Mouse (Mus musculus) hindbrain, embryonic 14.5 days (tissue): ENCODE data around the gene Msi2. TPM values are rescaled to one million over a fixed set of nuclear protein-coding genes. Genes with fewer than 3 reads are reported as not detected.
A peak's percentile ranks its signal among the peaks of the same experiment; 100 is the strongest.

ENCODE experiments used
- ATAC-seq: fragments of 200-750 bp; cut with Nextera tagmentation; 2 replicates; pipeline ENCODE4 v1.8.0; 2017; ENCODE audit warnings: moderate number of reproducible peaks, mild to moderate bottlenecking, moderate TSS enrichment, moderate library complexity; ENCODE audit not compliant: low FRiP score
- DNase-seq: peaks from one replicate; pipeline ENCODE4 v3.0.0-alpha.2; 2015; ENCODE audit warnings: low spot score
- H3K27ac ChIP-seq: fragments of 300-500 bp; sonication (generic); 2 replicates; pipeline ENCODE4 v1.5.1; 2014; ENCODE audit warnings: mild to moderate bottlenecking, moderate library complexity
- H3K27me3 ChIP-seq: fragments of 300-500 bp; sonication (generic); 2 replicates; pipeline ENCODE4 v1.6.1; 2014; ENCODE audit warnings: mild to moderate bottlenecking, low read length, mixed read lengths; ENCODE audit not compliant: control insufficient read depth, insufficient read depth
- H3K36me3 ChIP-seq: fragments of 300-500 bp; sonication (generic); replicated peaks from 2 replicates; pipeline ENCODE4 v1.6.1; 2014; ENCODE audit not compliant: control insufficient read depth, insufficient read depth
- H3K4me1 ChIP-seq: fragments of 300-500 bp; sonication (generic); replicated peaks from 2 replicates; pipeline ENCODE4 v1.6.1; 2014; ENCODE audit warnings: antibody characterized with exemption, low read length, mixed read lengths; ENCODE audit not compliant: control insufficient read depth, insufficient read depth
- H3K4me2 ChIP-seq: fragments of 300-500 bp; sonication (generic); replicated peaks from 2 replicates; pipeline ENCODE4 v1.6.1; 2014; ENCODE audit warnings: mild to moderate bottlenecking, moderate library complexity
- H3K4me3 ChIP-seq: fragments of 300-500 bp; sonication (generic); replicated peaks from 2 replicates; pipeline ENCODE4 v1.5.1; 2014; ENCODE audit warnings: mild to moderate bottlenecking, low read length
- H3K9ac ChIP-seq: fragments of 300-500 bp; sonication (generic); 2 replicates; pipeline ENCODE4 v1.6.1; 2014
- H3K9me3 ChIP-seq: fragments of 300-500 bp; sonication (generic); 2 replicates; pipeline ENCODE4 v1.6.1; 2016; ENCODE audit warnings: low read length; ENCODE audit not compliant: control insufficient read depth
- WGBS: fragments of 180-500 bp; shearing (Covaris S2); extraction: QIAGEN DNeasy Blood & Tissue Kit; methylation state at CpG from one replicate; pipeline ENCODE4 v1.1.7; 2014; 5-methylcytosine and 5-hydroxymethylcytosine counted together
- polyA plus RNA-seq: library from polyadenylated mRNA; unstranded; fragments of >200 nt; fragmentation: Nextera tagmentation; extraction: Ambion mirVana; gene quantifications from 2 replicates; pipeline ENCODE4 v1.2.1, GENCODE M21; 2014

Msi2 gene
- polyA plus RNA-seq, 1 experiment from 2014 or later = 26.5 TPM

DNA sequence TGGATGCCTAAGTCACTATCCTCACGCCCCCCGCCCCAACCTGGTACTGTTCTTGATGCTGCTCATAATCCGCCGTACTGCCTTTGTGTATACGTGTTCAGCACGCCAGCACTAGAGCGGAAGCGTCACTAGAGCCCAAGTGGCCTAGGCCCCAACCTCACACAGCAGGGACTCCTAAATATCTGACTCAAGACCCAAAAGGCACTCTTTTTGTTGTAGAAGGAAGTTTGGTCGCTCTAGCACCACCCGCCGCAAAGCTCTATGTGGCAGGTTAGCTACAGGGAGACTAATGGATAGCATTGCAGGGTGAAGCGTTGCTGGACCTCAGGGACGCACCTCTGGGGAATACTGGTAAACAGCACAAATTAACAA lies 168.8 kb downstream of the Msi2 start:
- H3K27ac ChIP-seq = no peak overlapping the region
- no peak overlapping the region for H3K9ac ChIP-seq
- H3K4me3 ChIP-seq = no peak overlapping the region
- no peaks in the 10 kb centered on the region for H3K36me3 ChIP-seq
- no peaks in the 10 kb centered on the region for H3K27me3 ChIP-seq
- no peaks in the 10 kb centered on the region for H3K9me3 ChIP-seq
- ATAC-seq (no peak), DNase-seq (no peak)
- H3K4me1 ChIP-seq = peaks cover 75% of the 10 kb centered on the region
- H3K4me2 ChIP-seq = no peak overlapping the region
- WGBS = 81% methylated on average over 13 of the region's 13 CpGs

DNA sequence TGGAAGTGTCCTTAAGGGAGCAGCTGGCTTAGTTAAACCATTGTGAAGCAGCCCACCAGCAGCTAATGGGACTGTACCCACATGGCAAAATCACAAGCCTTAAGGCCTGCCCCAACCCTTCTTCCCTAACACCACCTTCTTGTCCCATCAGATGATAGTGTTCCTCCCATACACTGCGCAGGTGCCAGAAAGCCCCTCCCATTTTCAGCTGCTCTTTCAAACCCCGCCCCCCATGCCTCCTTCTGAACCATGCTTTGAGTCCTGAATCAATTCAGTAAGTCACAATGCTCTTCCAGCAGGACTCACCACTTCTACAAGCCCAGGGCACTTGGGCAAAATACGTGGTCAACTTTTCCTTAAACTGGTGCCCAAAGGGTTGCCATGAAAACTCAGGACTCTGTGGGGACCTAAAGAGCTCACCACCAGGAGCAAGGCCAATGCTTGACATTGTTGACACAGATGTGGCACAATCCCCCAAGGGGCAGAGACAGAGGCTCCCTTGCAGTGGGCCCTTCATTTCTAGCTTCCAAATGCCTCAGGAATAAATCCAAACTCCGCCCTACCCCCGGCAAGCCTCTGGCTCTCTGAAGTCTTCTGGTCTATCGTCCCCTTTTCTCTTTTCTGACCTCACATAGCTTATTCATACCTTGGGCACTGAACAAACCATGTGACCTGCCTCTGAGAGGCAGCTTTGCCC lies 169.3 kb downstream of the Msi2 start:
- WGBS = 72% methylated on average over 6 of the region's 6 CpGs
- no peaks in the 10 kb centered on the region for H3K27me3 ChIP-seq
- DNase-seq (no peak), ATAC-seq (no peak)
- H3K4me2 ChIP-seq = no peak overlapping the region
- peaks cover 72% of the 10 kb centered on the region for H3K4me1 ChIP-seq
- H3K27ac ChIP-seq = no peak overlapping the region
- H3K9me3 ChIP-seq = no peaks in the 10 kb centered on the region
- no peak overlapping the region for H3K9ac ChIP-seq
- H3K36me3 ChIP-seq = no peaks in the 10 kb centered on the region
- no peak overlapping the region for H3K4me3 ChIP-seq

- peak; percentile 22 for DNase-seq
- H3K27ac ChIP-seq = no peak overlapping the region
- ATAC-seq = no peak
- H3K4me1 ChIP-seq = peaks cover 72% of the 10 kb centered on the region
- WGBS = 77% methylated on average over 7 of the region's 7 CpGs
- H3K4me2 ChIP-seq = no peak overlapping the region
- no peak overlapping the region for H3K9ac ChIP-seq
- no peak overlapping the region for H3K4me3 ChIP-seq
- H3K27me3 ChIP-seq = no peaks in the 10 kb centered on the region
- no peaks in the 10 kb centered on the region for H3K36me3 ChIP-seq
- no peaks in the 10 kb centered on the region for H3K9me3 ChIP-seq
These were observed 169.9 kb downstream of the Msi2 start for GRCm38 (mm10) chr11:88548423-88548822.

- Histone ChIP-seq H3K4me1 (peaks cover 66% of the 10 kb centered on the region), H3K36me3 (no peaks in the 10 kb centered on the region), H3K9me3 (no peaks in the 10 kb centered on the region), H3K27me3 (no peaks in the 10 kb centered on the region), H3K27ac (no peak overlapping the region), H3K4me2 (no peak overlapping the region), H3K4me3 (no peak overlapping the region), H3K9ac (no peak overlapping the region)
- DNase-seq (no peak), ATAC-seq (no peak)
- WGBS = 87% methylated on average over 6 of the region's 6 CpGs
These were observed 174.5 kb downstream of the Msi2 start for GRCm38 (mm10) chr11:88543771-88544170.

DNA sequence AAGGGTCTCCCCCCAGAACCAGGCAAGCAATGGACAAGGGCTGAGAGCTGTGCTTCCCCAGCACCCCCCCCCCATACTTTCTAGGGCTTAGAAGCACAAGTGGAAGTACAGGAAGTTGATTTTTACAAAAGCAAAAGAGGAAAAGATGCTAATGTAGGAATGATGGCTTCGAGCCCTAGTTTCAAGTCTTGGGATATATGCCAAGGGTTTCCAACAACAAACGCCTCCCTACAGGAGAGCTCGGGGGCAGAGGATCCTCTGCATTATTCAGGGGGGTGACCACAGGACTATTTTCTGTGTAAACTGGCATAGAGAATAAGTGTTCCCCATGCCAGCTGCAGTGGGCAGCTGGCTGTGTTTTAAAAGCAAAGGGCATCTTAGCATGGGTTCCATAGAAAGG lies 175.5 kb downstream of the Msi2 start:
- H3K9ac ChIP-seq = no peak overlapping the region
- WGBS = 62% methylated on average over 3 of the region's 3 CpGs
- no peak overlapping the region for H3K4me3 ChIP-seq
- H3K4me2 ChIP-seq = no peak overlapping the region
- peak overlapping the region; percentile 53 for H3K27ac ChIP-seq
- H3K36me3 ChIP-seq = no peaks in the 10 kb centered on the region
- no peaks in the 10 kb centered on the region for H3K27me3 ChIP-seq
- peak; percentile 27 for DNase-seq
- H3K9me3 ChIP-seq = no peaks in the 10 kb centered on the region
- peaks cover 66% of the 10 kb centered on the region for H3K4me1 ChIP-seq
- ATAC-seq = no peak

DNA sequence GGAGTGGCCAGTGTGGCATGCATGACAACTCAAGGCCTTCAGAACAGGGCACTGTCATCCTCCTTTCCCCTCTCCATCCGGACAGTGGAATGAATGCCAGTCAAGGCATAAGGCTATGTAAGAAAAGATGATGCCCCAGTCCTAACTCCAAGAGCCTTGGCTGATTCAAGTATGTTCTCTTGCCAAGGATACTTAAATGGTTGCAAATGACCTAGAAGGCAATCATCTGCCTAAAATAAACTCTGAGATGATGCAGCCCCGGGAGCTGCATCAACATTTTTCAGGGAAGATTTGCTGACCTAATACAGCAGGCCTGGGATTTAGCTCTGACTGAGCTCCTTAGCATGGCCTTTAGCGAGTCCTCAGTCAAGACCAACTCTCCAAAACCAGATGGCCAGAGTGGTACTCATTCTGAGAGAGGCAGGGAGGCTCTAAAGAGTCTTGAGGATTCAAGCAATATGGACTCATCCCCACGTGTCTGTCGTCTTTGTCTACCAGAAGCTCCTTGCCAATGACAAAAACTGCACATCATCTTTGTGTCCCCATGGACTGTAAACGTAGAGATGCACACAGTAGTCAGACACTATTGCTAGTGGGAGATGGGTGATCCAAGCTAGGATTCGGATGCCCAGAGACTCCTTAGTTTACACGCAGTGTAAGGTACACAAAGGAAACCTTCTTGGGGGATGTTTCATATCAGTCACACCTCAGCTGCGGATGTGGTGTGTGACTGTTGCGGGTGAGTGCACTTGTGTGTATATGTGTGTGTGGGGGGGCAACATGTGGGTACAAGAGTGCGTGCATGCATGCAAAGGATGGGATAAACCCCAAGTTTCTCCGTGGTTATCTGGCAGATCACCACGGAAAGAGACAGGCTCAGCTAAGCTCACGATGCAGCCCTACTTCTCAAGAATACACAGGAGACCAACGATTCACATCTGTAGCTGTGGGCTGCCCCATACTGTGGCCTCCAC lies 176.4 kb downstream of the Msi2 start:
- Histone ChIP-seq H3K27ac (peak overlapping the region; percentile 53), H3K4me2 (no peak overlapping the region), H3K36me3 (no peaks in the 10 kb centered on the region), H3K4me1 (peaks cover 66% of the 10 kb centered on the region), H3K9ac (no peak overlapping the region), H3K4me3 (no peak overlapping the region), H3K9me3 (no peaks in the 10 kb centered on the region), H3K27me3 (no peaks in the 10 kb centered on the region)
- DNase-seq (no peak), ATAC-seq (no peak)
- WGBS = 82% methylated on average over 15 of the region's 15 CpGs

- H3K4me1 ChIP-seq = peaks cover 84% of the 10 kb centered on the region
- WGBS = 36% methylated on average over 8 of the region's 8 CpGs
These were observed 178.5 kb downstream of the Msi2 start for GRCm38 (mm10) chr11:88539637-88540478.

GRCm38 (mm10) chr11:88538710-88539340 lies 179.5 kb downstream of the Msi2 start:
- H3K4me2 ChIP-seq = no peak overlapping the region
- 66% methylated on average over 13 of the region's 13 CpGs for WGBS
- 0 out of 2 replicates have a peak overlapping the region, but pooled peaks have one; percentile 33 for H3K27ac ChIP-seq
- no peak overlapping the region for H3K4me3 ChIP-seq
- ATAC-seq = no peak
- no peaks in the 10 kb centered on the region for H3K36me3 ChIP-seq
- no peak for DNase-seq
- H3K4me1 ChIP-seq = peaks cover 90% of the 10 kb centered on the region
- no peaks in the 10 kb centered on the region for H3K9me3 ChIP-seq
- H3K27me3 ChIP-seq = no peaks in the 10 kb centered on the region
- no peak overlapping the region for H3K9ac ChIP-seq

More at GRCm38 (mm10) chr11:88539637-88540478, 178.5 kb downstream of the Msi2 start:
- no peak overlapping the region for H3K9ac ChIP-seq
- no peaks in the 10 kb centered on the region for H3K9me3 ChIP-seq
- H3K4me3 ChIP-seq = no peak overlapping the region
- no peak overlapping the region for H3K4me2 ChIP-seq
- peak overlapping the region; percentile 61; the same call in 1 of the 2 replicates for H3K27ac ChIP-seq
- H3K27me3 ChIP-seq = no peaks in the 10 kb centered on the region
- no peak for DNase-seq
- H3K36me3 ChIP-seq = no peaks in the 10 kb centered on the region
- 0 out of 2 replicates have a peak, but pooled peaks have one; percentile 29 for ATAC-seq
